ENCODE assay signal across 8 mouse cellular contexts in the genomic region with DNA sequence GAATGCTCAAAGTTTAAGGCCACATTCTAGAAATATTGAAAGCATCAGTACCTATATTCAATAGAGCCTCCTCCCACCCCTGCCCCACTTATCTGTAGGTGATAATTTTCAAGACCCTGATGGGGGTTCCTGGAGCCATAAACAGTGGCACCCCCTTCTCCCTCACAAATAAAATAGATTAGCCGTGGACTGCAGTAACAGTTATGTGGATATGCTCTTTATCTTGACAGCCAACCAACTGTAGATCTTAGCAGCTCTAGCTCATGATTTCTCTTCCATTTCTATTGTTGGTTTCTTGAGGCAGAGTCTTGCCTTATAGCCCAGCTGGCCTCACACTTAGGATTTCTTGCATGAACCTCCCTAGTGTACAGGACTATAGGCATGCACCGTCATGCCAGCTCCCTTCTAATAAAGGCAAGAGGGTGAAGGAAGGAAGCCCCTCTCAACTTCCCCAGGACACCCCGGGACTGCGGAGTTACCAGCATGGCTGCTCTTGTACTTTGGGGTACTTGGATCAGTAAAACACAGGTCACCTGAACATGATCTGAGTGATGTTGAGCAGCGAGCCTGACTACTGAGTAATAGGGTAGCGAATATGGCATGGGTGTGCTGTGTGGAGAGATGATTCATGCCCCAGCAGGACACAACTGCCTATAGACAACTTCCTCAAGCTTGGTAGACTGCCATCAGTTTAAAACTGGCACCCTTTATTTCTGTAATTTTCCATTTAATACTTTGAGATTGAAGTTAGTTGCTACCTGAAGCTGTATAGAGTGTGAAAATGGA.
DNase-seq lines count a peak whose midpoint lies in the region; ATAC-seq lines count a peak whose summit lies in the region.

No protein-coding gene starts in this region.

- ATAC-seq in lung, embryonic 16.5 days (ENCODE audit: low read depth) = peak; percentile 16
- ATAC-seq in forebrain, embryonic 16.5 days = no peak
- no peak for ATAC-seq in liver, embryonic 13.5 days (ENCODE audit: low read depth)
- ATAC-seq in stomach, embryonic 15.5 days (ENCODE audit: insufficient read depth, low FRiP score, low read depth) = no peak
- no peak for ATAC-seq in erythroid progenitor cell, adult 5-6 weeks (replicated peaks; ENCODE audit: low FRiP score, poor library complexity, severe bottlenecking)

- DNase-seq in lung, adult 18-20 months = no peak
- no peak for DNase-seq in liver, embryonic 13.5 days
- no peak for DNase-seq in testis, postnatal 14 days (ENCODE audit: low spot score)
- DNase-seq in urinary bladder, postnatal 4 days (ENCODE audit: low spot score in 2 of 2) = no peak

- H3K27ac ChIP-seq in lung, embryonic 16.5 days (ENCODE audit: low read length) = peak overlapping the region; percentile 82
- peak overlapping the region; percentile 63 for H3K27ac ChIP-seq in forebrain, embryonic 16.5 days (ENCODE audit: low read length)
- H3K27ac ChIP-seq in liver, embryonic 13.5 days = peak overlapping the region; percentile 58
- H3K27ac ChIP-seq in stomach, embryonic 15.5 days = peak overlapping the region; percentile 73

- H3K4me2 ChIP-seq in lung, embryonic 16.5 days (ENCODE audit: low read depth, low read length) = no peak overlapping the region
- no peak overlapping the region for H3K4me2 ChIP-seq in forebrain, embryonic 16.5 days (ENCODE audit: low read length)
- H3K4me2 ChIP-seq in liver, embryonic 13.5 days = no peak overlapping the region
- no peak overlapping the region for H3K4me2 ChIP-seq in stomach, embryonic 15.5 days

- H3K36me3 ChIP-seq in lung, embryonic 16.5 days (ENCODE audit: control insufficient read depth, insufficient read depth, low read length) = no peaks in the 10 kb centered on the region
- H3K36me3 ChIP-seq in forebrain, embryonic 16.5 days (ENCODE audit: control insufficient read depth, insufficient read depth) = no peaks in the 10 kb centered on the region
- H3K36me3 ChIP-seq in liver, embryonic 13.5 days = 0 out of 2 replicates have a peak, but pooled peaks cover 11% of the 10 kb centered on the region
- no peaks in the 10 kb centered on the region for H3K36me3 ChIP-seq in stomach, embryonic 15.5 days

- WGBS in lung, embryonic 16.5 days = 73% methylated on average over 6 of the region's 6 CpGs
- 79% methylated on average over 6 of the region's 6 CpGs for WGBS in forebrain, embryonic 16.5 days
- 43% methylated on average over 6 of the region's 6 CpGs for WGBS in liver, embryonic 13.5 days (ENCODE audit: insufficient replicate concordance)
- 80% methylated on average over 6 of the region's 6 CpGs for WGBS in stomach, embryonic 15.5 days

- H3K9ac ChIP-seq in lung, embryonic 16.5 days (ENCODE audit: low read length) = no peak overlapping the region
- no peak overlapping the region for H3K9ac ChIP-seq in forebrain, embryonic 16.5 days (replicated peaks; ENCODE audit: low read depth, low read length)
- H3K9ac ChIP-seq in liver, embryonic 13.5 days = no peak overlapping the region
- H3K9ac ChIP-seq in stomach, embryonic 15.5 days = no peak overlapping the region

- H3K4me3 ChIP-seq in lung, embryonic 16.5 days (ENCODE audit: low read length) = no peak overlapping the region
- no peak overlapping the region for H3K4me3 ChIP-seq in forebrain, embryonic 16.5 days (replicated peaks; ENCODE audit: low read length)
- H3K4me3 ChIP-seq in liver, embryonic 13.5 days (replicated peaks) = no peak overlapping the region
- H3K4me3 ChIP-seq in stomach, embryonic 15.5 days (replicated peaks) = no peak overlapping the region

- peaks cover 28% of the 10 kb centered on the region for H3K4me1 ChIP-seq in lung, embryonic 16.5 days (replicated peaks; ENCODE audit: control insufficient read depth, insufficient read depth, low read length)
- H3K4me1 ChIP-seq in forebrain, embryonic 16.5 days (replicated peaks; ENCODE audit: control insufficient read depth, insufficient read depth, low read length) = peaks cover 20% of the 10 kb centered on the region
- H3K4me1 ChIP-seq in liver, embryonic 13.5 days (replicated peaks) = peaks cover 30% of the 10 kb centered on the region
- H3K4me1 ChIP-seq in stomach, embryonic 15.5 days = peaks cover 22% of the 10 kb centered on the region

- no peaks in the 10 kb centered on the region for H3K27me3 ChIP-seq in lung, embryonic 16.5 days (ENCODE audit: control insufficient read depth, insufficient read depth, low read depth, low read length)
- H3K27me3 ChIP-seq in forebrain, embryonic 16.5 days (replicated peaks; ENCODE audit: control insufficient read depth, insufficient read depth, low read length) = no peaks in the 10 kb centered on the region
- H3K27me3 ChIP-seq in liver, embryonic 13.5 days = no peaks in the 10 kb centered on the region
- no peaks in the 10 kb centered on the region for H3K27me3 ChIP-seq in stomach, embryonic 15.5 days (replicated peaks)

- peaks cover 4% of the 10 kb centered on the region; the same call in 1 of the 2 replicates for H3K9me3 ChIP-seq in lung, embryonic 16.5 days (ENCODE audit: control insufficient read depth, low read length)
- no peaks in the 10 kb centered on the region for H3K9me3 ChIP-seq in forebrain, embryonic 16.5 days (ENCODE audit: control insufficient read depth, low read length)
- H3K9me3 ChIP-seq in liver, embryonic 13.5 days (replicated peaks) = 0 out of 2 replicates have a peak, but pooled peaks cover 4% of the 10 kb centered on the region
- no peaks in the 10 kb centered on the region for H3K9me3 ChIP-seq in stomach, embryonic 15.5 days
